Mouse (Mus musculus) embryonic facial prominence, embryonic 12.5 days (tissue): ENCODE data around the gene Wnt16. TPM values are rescaled to one million over a fixed set of nuclear protein-coding genes. Genes with fewer than 3 reads are reported as not detected.

Source experiments
- ATAC-seq: fragments of 200-750 bp; cut with Nextera tagmentation; 2 replicates; pipeline ENCODE4 v1.8.0; 2017; ENCODE audit not compliant: insufficient number of reproducible peaks, insufficient read depth, low FRiP score, low TSS enrichment
- H3K27ac ChIP-seq: fragments of 300-500 bp; sonication (generic); 2 replicates; pipeline ENCODE4 v1.5.1; 2016; ENCODE audit warnings: mild to moderate bottlenecking
- H3K27me3 ChIP-seq: fragments of 300-500 bp; sonication (generic); 2 replicates; pipeline ENCODE4 v1.6.1; 2016; ENCODE audit warnings: mild to moderate bottlenecking, moderate library complexity
- H3K36me3 ChIP-seq: fragments of 300-500 bp; sonication (generic); 2 replicates; pipeline ENCODE4 v1.6.1; 2016; ENCODE audit warnings: mild to moderate bottlenecking
- H3K4me1 ChIP-seq: fragments of 300-500 bp; sonication (generic); 2 replicates; pipeline ENCODE4 v1.6.1; 2016
- H3K4me2 ChIP-seq: fragments of 300-500 bp; sonication (generic); replicated peaks from 2 replicates; pipeline ENCODE4 v1.6.1; 2016; ENCODE audit warnings: mild to moderate bottlenecking, moderate library complexity
- H3K4me3 ChIP-seq: fragments of 300-500 bp; sonication (generic); 2 replicates; pipeline ENCODE4 v1.5.1; 2016; ENCODE audit warnings: mild to moderate bottlenecking
- H3K9ac ChIP-seq: fragments of 300-500 bp; sonication (generic); 2 replicates; pipeline ENCODE4 v1.6.1; 2016; ENCODE audit warnings: mild to moderate bottlenecking, moderate library complexity
- H3K9me3 ChIP-seq: fragments of 300-500 bp; sonication (generic); 2 replicates; pipeline ENCODE4 v1.6.1; 2016; ENCODE audit warnings: mild to moderate bottlenecking, moderate library complexity
- WGBS: fragments of 180-500 bp; shearing (Covaris S2); methylation state at CpG from one replicate; pipeline ENCODE4 v1.1.7; 2016; 5-methylcytosine and 5-hydroxymethylcytosine counted together
- polyA plus RNA-seq: library from polyadenylated mRNA; unstranded; fragments of >200 nt; fragmentation: Nextera tagmentation; extraction: Ambion mirVana; gene quantifications from 2 replicates; pipeline ENCODE4 v1.2.1, GENCODE M21; 2016

Wnt16 gene
- polyA plus RNA-seq, 1 experiment from 2014 or later = 2.1 TPM

GRCm38 (mm10) chr6:22280217-22280861, 7.7 kb upstream of the Wnt16 start:
- Histone ChIP-seq H3K4me3 (no peak overlapping the region), H3K27ac (peak overlapping the region; percentile 51), H3K4me1 (peaks cover 11% of the 10 kb centered on the region; the same call in 1 of the 2 replicates), H3K4me2 (0 out of 2 replicates have a peak overlapping the region, but pooled peaks have one; percentile 14), H3K36me3 (no peaks in the 10 kb centered on the region), H3K9ac (no peak overlapping the region), H3K27me3 (no peaks in the 10 kb centered on the region), H3K9me3 (no peaks in the 10 kb centered on the region)
- WGBS = 33% methylated on average over 14 of the region's 14 CpGs
- ATAC-seq = peak; percentile 56; the same call in 1 of the 2 replicates

DNA sequence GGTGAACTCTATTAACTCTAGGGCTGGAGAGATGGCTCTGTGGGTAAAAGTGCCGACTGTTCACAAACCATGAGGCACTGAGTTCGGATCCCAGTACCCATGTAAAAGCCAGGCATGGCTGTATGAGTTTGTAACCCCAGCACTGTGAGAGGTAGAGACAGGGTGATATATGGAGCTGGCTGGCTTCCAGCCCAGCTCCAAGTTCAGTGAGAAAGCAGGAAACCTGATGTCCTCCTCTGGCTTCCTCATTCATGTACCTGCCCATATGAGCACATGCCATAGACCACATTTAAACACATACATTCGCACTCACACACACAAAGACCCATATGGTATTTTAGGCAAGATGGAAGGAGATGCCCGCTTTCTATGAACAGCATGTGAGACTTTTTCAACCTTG, 5.6 kb upstream of the Wnt16 start:
- H3K27ac ChIP-seq = no peak overlapping the region
- no peak for ATAC-seq
- no peak overlapping the region for H3K9ac ChIP-seq
- WGBS = 87% methylated on average over 4 of the region's 4 CpGs
- peaks cover 6% of the 10 kb centered on the region; the same call in 1 of the 2 replicates for H3K27me3 ChIP-seq
- H3K4me3 ChIP-seq = no peak overlapping the region
- peaks cover 11% of the 10 kb centered on the region; the same call in 1 of the 2 replicates for H3K4me1 ChIP-seq
- no peak overlapping the region for H3K4me2 ChIP-seq
- no peaks in the 10 kb centered on the region for H3K36me3 ChIP-seq
- no peaks in the 10 kb centered on the region for H3K9me3 ChIP-seq

DNA sequence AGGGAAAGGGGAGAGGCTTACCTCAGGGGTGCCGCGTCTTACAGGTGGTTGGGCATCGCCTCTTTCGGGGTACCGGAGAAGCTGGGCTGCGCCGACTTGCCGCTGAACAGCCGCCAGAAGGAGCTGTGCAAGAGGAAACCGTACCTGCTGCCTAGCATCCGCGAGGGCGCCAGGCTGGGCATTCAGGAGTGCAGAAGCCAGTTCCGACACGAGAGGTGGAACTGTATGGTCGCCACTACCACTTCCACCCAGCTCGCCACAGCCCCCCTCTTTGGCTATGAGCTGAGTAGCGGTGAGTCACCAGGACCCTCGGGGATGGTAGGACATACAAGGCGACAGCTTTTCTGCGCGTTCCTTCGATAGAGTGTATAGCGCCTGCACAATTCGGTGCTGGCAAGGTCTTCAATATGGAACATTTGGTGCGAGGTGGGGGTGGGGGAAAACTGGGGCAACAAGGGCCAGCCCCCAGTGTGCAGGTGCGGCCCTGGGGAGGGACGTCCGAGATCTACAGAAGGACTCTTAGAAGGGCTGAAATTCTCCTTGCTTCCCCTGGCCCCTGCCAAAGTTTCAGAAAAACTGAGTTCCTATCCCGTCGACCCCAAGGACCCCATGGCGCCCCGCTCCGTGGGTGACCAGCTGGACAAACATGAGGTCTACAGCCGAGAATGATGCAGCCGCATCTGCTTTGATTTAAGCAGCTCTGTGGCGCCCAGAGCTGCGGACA, 872 bp downstream of the Wnt16 start:
- Histone ChIP-seq H3K4me3 (peak overlapping the region; percentile 41), H3K27ac (no peak overlapping the region), H3K4me2 (peak overlapping the region; percentile 86), H3K9me3 (no peaks in the 10 kb centered on the region), H3K36me3 (no peaks in the 10 kb centered on the region), H3K4me1 (peaks cover 18% of the 10 kb centered on the region), H3K9ac (peak overlapping the region; percentile 39; the same call in 1 of the 2 replicates), H3K27me3 (peaks cover 28% of the 10 kb centered on the region)
- WGBS = under 1% methylated on average over 38 of the region's 38 CpGs
- peak; percentile 80 for ATAC-seq

DNA sequence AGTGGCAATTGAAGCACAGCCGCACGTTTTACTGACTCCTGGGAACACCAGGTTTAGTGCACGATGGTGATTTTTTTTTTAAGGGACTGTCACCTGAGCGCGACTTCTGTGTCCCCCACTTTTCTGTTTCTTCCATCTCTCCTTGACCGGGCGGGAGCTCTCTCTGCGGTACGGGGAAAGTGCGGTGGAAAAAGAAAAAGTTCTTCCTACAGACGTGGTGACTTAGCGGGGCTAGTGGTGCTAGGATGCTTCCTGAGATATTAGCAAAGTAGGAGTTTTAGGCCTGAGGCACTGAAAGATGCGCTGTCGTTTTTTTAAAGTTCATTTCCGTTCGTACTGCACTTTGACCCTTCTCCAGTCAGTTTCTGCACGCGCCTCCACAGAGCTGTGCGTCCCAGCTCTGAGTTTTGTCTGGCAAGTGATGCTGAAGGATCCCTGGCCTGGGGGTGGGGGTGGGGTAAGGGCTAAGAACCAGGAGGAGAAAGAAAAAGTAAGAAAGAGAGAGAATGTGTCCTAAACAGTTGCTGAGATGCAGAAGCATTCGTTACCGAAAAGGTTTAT, 1.5 kb downstream of the Wnt16 start:
- no peak overlapping the region for H3K27ac ChIP-seq
- peaks cover 18% of the 10 kb centered on the region for H3K4me1 ChIP-seq
- WGBS = under 1% methylated on average over 21 of the region's 21 CpGs
- peaks cover 28% of the 10 kb centered on the region for H3K27me3 ChIP-seq
- H3K36me3 ChIP-seq = no peaks in the 10 kb centered on the region
- no peaks in the 10 kb centered on the region for H3K9me3 ChIP-seq
- ATAC-seq = no peak
- H3K4me3 ChIP-seq = peak overlapping the region; percentile 41
- peak overlapping the region; percentile 39; the same call in 1 of the 2 replicates for H3K9ac ChIP-seq
- H3K4me2 ChIP-seq = peak overlapping the region; percentile 86

GRCm38 (mm10) chr6:22290790-22291189, 2.8 kb downstream of the Wnt16 start:
- Histone ChIP-seq H3K9me3 (no peaks in the 10 kb centered on the region), H3K27me3 (peaks cover 28% of the 10 kb centered on the region), H3K27ac (no peak overlapping the region), H3K4me1 (peaks cover 18% of the 10 kb centered on the region), H3K4me2 (no peak overlapping the region), H3K36me3 (no peaks in the 10 kb centered on the region), H3K9ac (no peak overlapping the region), H3K4me3 (no peak overlapping the region)
- 78% methylated on average over 8 of the region's 8 CpGs for WGBS
- ATAC-seq = no peak

GRCm38 (mm10) chr6:22292056-22292455, 4.0 kb downstream of the Wnt16 start:
- H3K4me2 ChIP-seq = no peak overlapping the region
- no peak overlapping the region for H3K27ac ChIP-seq
- H3K4me3 ChIP-seq = no peak overlapping the region
- no peaks in the 10 kb centered on the region for H3K36me3 ChIP-seq
- H3K9me3 ChIP-seq = no peaks in the 10 kb centered on the region
- H3K9ac ChIP-seq = no peak overlapping the region
- H3K4me1 ChIP-seq = peaks cover 18% of the 10 kb centered on the region
- WGBS = 36% methylated on average over 4 of the region's 4 CpGs
- H3K27me3 ChIP-seq = peaks cover 22% of the 10 kb centered on the region
- no peak for ATAC-seq

- Histone ChIP-seq H3K27me3 (peaks cover 12% of the 10 kb centered on the region), H3K36me3 (no peaks in the 10 kb centered on the region), H3K4me2 (no peak overlapping the region), H3K9me3 (no peaks in the 10 kb centered on the region), H3K4me1 (peaks cover 12% of the 10 kb centered on the region; the same call in 1 of the 2 replicates), H3K4me3 (no peak overlapping the region), H3K9ac (no peak overlapping the region), H3K27ac (no peak overlapping the region)
- no peak for ATAC-seq
- WGBS = 33% methylated on average over 3 of the region's 3 CpGs
Observed at GRCm38 (mm10) chr6:22293922-22294321, 5.9 kb downstream of the Wnt16 start.

- 72% methylated on average over 6 of the region's 6 CpGs for WGBS
- Histone ChIP-seq H3K4me3 (no peak overlapping the region), H3K9me3 (no peaks in the 10 kb centered on the region), H3K27ac (no peak overlapping the region), H3K27me3 (no peaks in the 10 kb centered on the region), H3K4me2 (no peak overlapping the region), H3K4me1 (0 out of 2 replicates have a peak, but pooled peaks cover 5% of the 10 kb centered on the region), H3K36me3 (no peaks in the 10 kb centered on the region), H3K9ac (no peak overlapping the region)
- ATAC-seq = no peak
Observed at GRCm38 (mm10) chr6:22297028-22297427, 9.0 kb downstream of the Wnt16 start.

DNA sequence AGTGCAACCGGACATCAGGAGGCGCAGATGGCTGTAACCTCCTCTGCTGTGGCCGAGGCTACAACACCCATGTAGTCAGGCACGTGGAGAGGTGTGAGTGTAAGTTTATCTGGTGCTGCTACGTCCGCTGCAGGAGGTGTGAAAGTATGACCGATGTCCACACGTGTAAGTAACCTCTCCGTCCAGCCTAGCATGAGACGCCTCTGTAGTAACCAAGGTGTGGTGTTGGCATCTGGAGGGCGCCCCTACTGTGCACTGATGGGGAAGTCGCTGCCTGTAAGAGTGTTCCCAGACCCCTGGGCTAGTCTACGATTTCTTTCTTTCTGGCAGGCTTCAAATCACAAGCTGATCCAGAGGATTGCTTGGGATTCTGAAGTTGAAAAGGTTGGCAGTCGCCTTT, 10.0 kb downstream of the Wnt16 start:
- no peak for ATAC-seq
- no peaks in the 10 kb centered on the region for H3K27me3 ChIP-seq
- H3K27ac ChIP-seq = no peak overlapping the region
- no peak overlapping the region for H3K4me3 ChIP-seq
- H3K9ac ChIP-seq = no peak overlapping the region
- 61% methylated on average over 14 of the region's 14 CpGs for WGBS
- 0 out of 2 replicates have a peak, but pooled peaks cover 5% of the 10 kb centered on the region for H3K4me1 ChIP-seq
- H3K36me3 ChIP-seq = no peaks in the 10 kb centered on the region
- H3K4me2 ChIP-seq = no peak overlapping the region
- H3K9me3 ChIP-seq = no peaks in the 10 kb centered on the region

DNA sequence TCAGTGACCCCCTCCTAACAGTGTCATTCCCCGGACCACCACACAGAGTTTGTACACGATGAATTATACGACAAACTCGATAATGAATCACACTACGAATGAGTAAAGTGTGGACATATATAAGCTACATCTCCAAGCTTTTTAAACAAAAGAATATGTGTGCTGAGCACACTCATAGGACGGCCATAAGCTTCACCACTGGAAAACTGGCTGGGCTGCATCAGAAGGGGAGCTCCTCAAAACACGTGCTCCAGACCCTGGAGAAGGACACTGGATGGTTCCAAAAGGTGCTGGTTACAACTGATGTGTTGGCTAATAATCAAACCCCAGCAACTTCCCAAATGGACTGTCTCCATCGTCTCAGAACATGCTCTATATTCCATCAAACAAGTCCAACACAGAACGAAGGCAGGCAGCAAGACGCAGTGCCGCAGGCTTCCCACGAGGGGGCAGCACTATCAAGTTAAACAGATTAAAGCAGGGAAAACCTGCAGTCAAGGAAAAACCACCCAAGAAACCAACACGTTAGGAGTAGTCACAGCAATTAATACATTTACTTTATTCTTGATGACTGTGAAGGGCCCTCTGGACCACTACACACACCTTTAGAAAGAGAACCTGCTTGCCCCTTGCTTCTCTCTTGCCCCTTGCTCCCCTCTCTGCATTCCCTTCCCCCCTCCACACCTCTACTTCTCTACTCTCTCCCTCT, 37.5 kb downstream of the Wnt16 start:
- no peak overlapping the region for H3K4me3 ChIP-seq
- no peak for ATAC-seq
- no peaks in the 10 kb centered on the region for H3K9me3 ChIP-seq

DNA sequence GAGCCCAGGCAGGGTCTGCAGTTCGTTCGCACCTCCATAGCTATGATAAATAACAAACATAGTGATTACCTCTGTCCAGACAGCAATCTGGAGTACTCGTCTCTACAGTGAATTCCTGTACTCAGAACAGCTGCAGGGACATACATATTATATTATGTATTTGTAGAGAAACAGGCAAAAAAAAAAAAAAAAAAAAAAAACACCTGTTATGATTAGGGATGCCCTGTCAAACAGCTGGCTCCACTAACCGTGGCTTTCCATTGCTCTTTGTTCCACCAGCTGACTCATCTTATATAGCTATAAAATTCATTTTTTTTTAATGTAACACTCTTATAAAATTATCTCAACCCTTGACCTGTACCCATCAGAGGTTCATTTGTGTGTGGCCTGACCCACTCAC, 38.3 kb downstream of the Wnt16 start:
- H3K27me3 ChIP-seq = no peaks in the 10 kb centered on the region
- no peak for ATAC-seq
- 73% methylated on average over 4 of the region's 4 CpGs for WGBS

More for the DNA sequence above, 37.5 kb downstream of the Wnt16 start:
- Histone ChIP-seq H3K9ac (no peak overlapping the region), H3K36me3 (peaks cover 5% of the 10 kb centered on the region; the same call in 1 of the 2 replicates), H3K4me1 (0 out of 2 replicates have a peak, but pooled peaks cover 4% of the 10 kb centered on the region), H3K4me2 (no peak overlapping the region), H3K27ac (no peak overlapping the region), H3K27me3 (no peaks in the 10 kb centered on the region)
- 56% methylated on average over 13 of the region's 13 CpGs for WGBS

More for the DNA sequence above, 38.3 kb downstream of the Wnt16 start:
- Histone ChIP-seq H3K4me3 (no peak overlapping the region), H3K9ac (no peak overlapping the region), H3K27ac (no peak overlapping the region), H3K4me1 (0 out of 2 replicates have a peak, but pooled peaks cover 4% of the 10 kb centered on the region), H3K4me2 (no peak overlapping the region), H3K9me3 (no peaks in the 10 kb centered on the region), H3K36me3 (no peaks in the 10 kb centered on the region)
